Mouse (Mus musculus) CD8-positive naive resting alpha-beta T cell, adult 57 days (primary cell): ENCODE measurements around the gene Olfr481. TPM values are rescaled to one million over a fixed set of nuclear protein-coding genes. Genes with fewer than 3 reads are reported as not detected.

Experiments
- total RNA-seq: library from RNA; stranded (reverse); gene quantifications from one replicate; pipeline ENCODE4 v1.2.4, GENCODE M21; 2023

Gene Olfr481
- not detected for total RNA-seq

DNA sequence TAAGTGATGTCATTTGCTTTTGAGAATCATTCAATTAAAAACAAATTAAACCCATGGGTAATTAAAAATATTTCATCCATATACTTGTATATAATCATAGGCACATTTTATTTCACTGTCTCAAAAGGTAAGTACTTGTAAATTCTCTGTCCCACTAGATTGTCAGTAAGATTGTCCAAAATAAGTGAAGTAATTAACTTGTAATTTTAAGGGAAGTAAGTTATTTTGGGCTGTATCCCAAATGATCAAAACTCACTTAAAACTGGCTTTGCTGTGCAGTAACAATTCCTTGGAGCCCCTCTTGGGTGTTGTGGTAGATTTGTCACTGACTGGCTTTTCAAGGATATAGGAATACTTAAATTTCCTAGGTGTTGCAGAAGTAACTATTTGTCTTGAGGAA is at the start of gene Olfr481:
Gene Olfr481, plus strand, starts transcription at position 301 of the 400 bp plus-strand sequence.

DNA sequence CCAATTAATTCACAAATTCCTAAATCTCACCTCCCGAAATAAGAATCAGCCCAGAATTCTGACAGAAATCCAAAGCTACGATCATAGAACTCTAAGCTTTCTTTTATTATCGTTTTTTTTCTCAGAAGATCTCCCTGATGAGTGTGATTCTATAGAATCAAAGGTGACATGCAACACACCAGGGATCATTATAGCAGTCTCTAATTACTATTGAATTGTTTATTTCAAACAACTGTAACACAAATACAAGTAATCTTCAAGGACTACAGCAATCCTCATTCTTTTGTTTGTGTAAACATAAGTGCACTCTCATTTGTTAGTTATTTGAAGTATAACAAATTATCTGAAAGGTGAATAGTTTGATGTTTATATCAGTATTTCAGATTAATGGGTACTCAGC is 45.8 kb upstream of the Olfr481 start, which contains the start of gene Olfr478:
Gene Olfr478, minus strand, starts transcription at position 101 of the 400 bp plus-strand sequence.

DNA sequence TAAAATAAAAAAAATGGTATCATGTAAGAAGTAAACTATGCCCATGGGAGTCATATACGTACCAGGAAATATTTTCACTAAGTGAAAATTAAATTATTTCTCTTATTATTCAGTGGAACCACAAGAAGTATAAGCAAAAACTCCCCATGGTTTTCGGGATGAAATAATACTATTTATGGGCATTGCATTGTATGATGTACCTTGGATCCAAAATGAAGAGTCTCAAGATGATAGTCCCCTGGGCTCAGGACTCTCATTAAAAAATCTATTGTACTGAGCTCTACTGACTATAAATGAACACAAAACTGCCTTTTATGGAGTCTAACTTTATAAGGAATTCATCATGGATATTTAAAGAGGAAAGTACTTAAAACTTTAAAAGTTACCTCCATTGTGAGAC is 29.3 kb upstream of the Olfr481 start, which contains the start of gene Olfr479:
Gene Olfr479, plus strand, starts transcription at position 301 of the 400 bp plus-strand sequence.

DNA sequence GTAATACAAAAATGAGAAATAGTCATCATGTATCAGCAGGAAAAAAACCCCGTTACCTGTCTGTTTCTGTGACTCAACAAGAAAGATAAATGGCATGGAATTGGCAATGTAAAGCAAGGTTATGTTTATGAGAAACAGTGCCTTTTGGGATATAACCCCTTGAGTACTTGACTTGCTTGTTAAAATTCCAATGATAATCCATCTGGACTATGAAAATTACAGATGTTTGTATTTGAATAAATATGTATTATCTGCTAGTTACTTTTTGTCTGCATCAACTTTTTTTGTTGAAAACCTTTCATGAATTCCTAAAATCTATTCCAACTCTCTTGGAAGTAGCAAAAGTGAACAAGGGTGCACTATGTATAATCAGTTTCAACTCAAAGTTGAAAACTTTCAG is 12.4 kb upstream of the Olfr481 start, which contains the start of gene Olfr480:
Gene Olfr480, minus strand, starts transcription at position 101 of the 400 bp plus-strand sequence.

DNA sequence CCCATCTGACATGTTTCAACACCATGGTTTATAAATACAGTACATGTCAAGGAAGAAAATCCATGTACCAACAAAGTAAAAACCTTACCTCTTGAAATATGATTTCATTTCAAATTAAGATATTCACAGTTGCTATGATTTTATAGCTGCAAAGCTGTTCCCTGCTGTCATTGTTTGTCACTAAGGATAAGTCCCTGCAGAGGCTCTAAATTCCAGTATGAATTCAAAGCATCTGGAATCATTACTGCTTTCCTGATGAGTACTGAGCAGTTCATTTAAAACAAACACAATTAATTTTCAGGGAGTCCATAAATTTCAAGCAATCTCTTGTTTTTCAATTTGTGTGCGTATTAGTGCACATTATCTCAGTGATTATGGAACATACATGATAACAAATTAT is 17.8 kb downstream of the Olfr481 start, which contains the start of gene Olfr482:
Gene Olfr482, minus strand, starts transcription at position 101 of the 400 bp plus-strand sequence.

DNA sequence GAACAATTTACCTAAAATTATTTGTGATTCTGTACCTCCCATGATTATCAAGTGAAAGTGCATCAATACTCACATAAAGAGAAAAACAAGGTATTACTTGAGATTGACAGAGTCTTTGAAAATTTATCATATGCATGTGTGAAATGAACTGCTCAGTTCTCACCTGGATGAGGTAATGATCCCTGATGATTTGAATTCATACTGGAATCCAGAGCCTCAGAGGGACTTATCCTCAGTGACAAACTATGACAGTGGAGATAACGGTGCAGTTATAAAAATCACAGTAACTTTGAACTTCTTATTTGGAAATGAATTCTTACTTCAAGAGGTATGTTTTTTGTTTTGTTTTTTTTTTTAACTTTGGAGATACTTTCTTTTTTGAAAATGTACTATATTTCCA is 20.9 kb downstream of the Olfr481 start, which contains the start of gene Olfr483:
Gene Olfr483, plus strand, starts transcription at position 301 of the 400 bp plus-strand sequence.

DNA sequence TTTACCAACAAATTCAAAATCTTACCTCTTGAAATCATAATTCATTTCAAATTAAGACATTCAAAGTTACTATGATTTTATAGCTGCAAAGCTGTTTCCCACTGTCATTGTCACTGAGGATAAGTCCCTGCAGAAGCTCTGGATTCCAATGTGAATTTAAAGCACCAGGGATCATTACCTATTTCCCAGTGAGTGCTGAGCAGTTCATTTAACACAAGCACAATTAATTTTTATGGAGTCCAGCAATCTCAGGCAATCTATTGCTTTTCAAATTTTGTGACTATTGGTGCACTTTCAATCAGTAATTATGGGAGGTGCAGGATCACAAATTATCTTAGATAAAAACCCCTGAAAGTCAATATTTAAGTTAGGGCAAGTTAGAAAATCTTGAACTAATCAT is 47.7 kb downstream of the Olfr481 start, which contains the start of gene Olfr484:
Gene Olfr484, minus strand, starts transcription at position 101 of the 400 bp plus-strand sequence.

Other genes starting within 250 kb of the Olfr481 start
- gene Olfr470, start 232.4 kb upstream of the Olfr481 start, total RNA-seq = not detected
- gene Olfr472, start 182.0 kb upstream of the Olfr481 start, total RNA-seq = 0.18 TPM
- gene Olfr473, start 149.4 kb upstream of the Olfr481 start, total RNA-seq = not detected
- gene Olfr474, start 125.2 kb upstream of the Olfr481 start, total RNA-seq = not detected
- not detected for gene Olfr476, start 115.1 kb upstream of the Olfr481 start, total RNA-seq
- 0.18 TPM for gene Olfr477, start 93.2 kb upstream of the Olfr481 start, total RNA-seq
- not detected for gene Olfr478, start 45.9 kb upstream of the Olfr481 start, total RNA-seq
- not detected for gene Olfr479, start 29.2 kb upstream of the Olfr481 start, total RNA-seq
- not detected for gene Olfr480, start 12.5 kb upstream of the Olfr481 start, total RNA-seq
- gene Olfr482, start 17.7 kb downstream of the Olfr481 start, total RNA-seq = 1.3 TPM
- gene Olfr483, start 21.0 kb downstream of the Olfr481 start, total RNA-seq = not detected
- gene Olfr484, start 47.6 kb downstream of the Olfr481 start, total RNA-seq = not detected
- gene Olfr485, start 80.0 kb downstream of the Olfr481 start, total RNA-seq = not detected
- gene Olfr486, start 92.9 kb downstream of the Olfr481 start, total RNA-seq = not detected
- gene Olfr487, start 134.8 kb downstream of the Olfr481 start, total RNA-seq = not detected
- not detected for gene Olfr488, start 178.5 kb downstream of the Olfr481 start, total RNA-seq
- not detected for gene Olfr490, start 209.1 kb downstream of the Olfr481 start, total RNA-seq
- gene Olfr491, start 233.6 kb downstream of the Olfr481 start, total RNA-seq = not detected
- gene Olfr492, start 243.8 kb downstream of the Olfr481 start, total RNA-seq = not detected